In genomic region chr10:119467976-119468375, GRCm38 (mm10) we compare ENCODE assay signal across 18 mouse cellular contexts. TPM values are rescaled to one million over a fixed set of nuclear protein-coding genes. Genes with fewer than 3 reads are reported as not detected.
"Had no signal": no experiment of that assay in that cellular context is flagged by ENCODE, and none has a peak within 500 bp of the region (broad histone marks: within the 10 kb centered on the region; RNA-seq: fewer than 3 reads in every experiment).

No protein-coding gene starts in this region.

- H3K9me3 ChIP-seq: neural tube, embryonic 13.5 days; neural tube, embryonic 15.5 days; stomach, embryonic 15.5 days had no signal

- H3K4me1 ChIP-seq: neural tube, embryonic 13.5 days; neural tube, embryonic 15.5 days; stomach, embryonic 15.5 days had no signal

- H3K36me3 ChIP-seq: neural tube, embryonic 13.5 days; neural tube, embryonic 15.5 days; stomach, embryonic 15.5 days had no signal

- H3K27ac ChIP-seq: neural tube, embryonic 13.5 days; neural tube, embryonic 15.5 days; stomach, embryonic 15.5 days; stomach, postnatal 0 days had no signal

- H3K27me3 ChIP-seq: neural tube, embryonic 13.5 days; neural tube, embryonic 15.5 days; stomach, embryonic 15.5 days had no signal

- DNase-seq: retina, postnatal 1 day; right cerebral cortex, adult 18-20 months; right cerebral cortex, postnatal 14 days; right cerebral cortex, postnatal 25 days; right cerebral cortex, postnatal 4 days; spleen, adult 18-20 months; thymus, adult 18-20 months; thymus, adult 2 months; thymus, postnatal 14 days; thymus, postnatal 25 days; thymus, postnatal 36 days; thymus, postnatal 4 days had no signal

- H3K4me3 ChIP-seq: neural tube, embryonic 13.5 days; neural tube, embryonic 15.5 days; stomach, embryonic 15.5 days had no signal

RNA-seq across cellular contexts. Expression of gene Grip1, which starts 14.3 kb away (rescaled TPM):
- total RNA-seq: neutrophil, adult 5-6 weeks had no signal
- polyA plus RNA-seq: spleen, adult 2 months had no signal
